Mouse (Mus musculus): ENCODE data around the gene Ercc5.

DNA sequence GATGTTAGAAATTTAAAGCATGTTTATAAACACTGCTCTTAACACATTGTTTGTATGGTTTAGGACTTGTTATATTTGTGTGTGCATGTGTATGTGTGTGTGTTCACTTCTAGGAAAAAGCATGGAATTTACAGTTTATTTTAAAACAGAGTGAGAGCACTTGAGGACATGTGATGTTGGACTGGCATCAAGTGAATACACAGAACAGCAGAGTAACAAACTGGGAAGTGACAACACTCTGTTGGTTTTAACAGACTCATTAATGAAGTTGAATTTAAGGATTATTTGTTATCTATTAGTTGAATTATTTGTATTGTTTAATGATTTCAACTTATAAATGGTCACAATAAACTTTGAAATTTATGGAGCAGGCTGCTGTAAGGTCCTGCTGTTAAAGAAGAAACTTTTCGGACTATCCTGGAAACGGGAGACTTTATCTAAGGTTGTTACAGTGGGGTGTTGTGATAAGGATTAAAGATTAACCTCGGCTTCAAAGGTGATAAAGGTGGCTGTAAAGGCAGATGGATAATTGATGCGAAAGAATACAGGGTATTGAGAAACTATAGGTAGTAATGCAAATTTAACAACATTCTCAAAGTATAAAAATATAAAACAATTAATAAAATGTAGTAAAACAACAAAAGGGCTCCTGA is 17.5 kb upstream of the Ercc5 start:
- TF ChIP-seq POLR2A (IDR thresholded peaks at IDR 0.05; ENCODE audit: extremely low read depth, insufficient read depth, low read length) (no peak), CTCF (IDR thresholded peaks at IDR 0.05; ENCODE audit: extremely low read depth, insufficient read depth, low read length) (no peak)

Measured in cortical plate, adult 2 months (tissue).